Mouse (Mus musculus) layer of hippocampus, adult 6 months (tissue): ENCODE measurements around the gene AY761184. TPM values are rescaled to one million over a fixed set of nuclear protein-coding genes. Genes with fewer than 3 reads are reported as not detected.

Experiments
- long read RNA-seq, 2 experiments: library from polyadenylated mRNA; unstranded; transcript quantifications; one replicate each; pipeline ENCODE4 v2.0.0; 2019 to 2020
- polyA plus RNA-seq: library from polyadenylated mRNA; unstranded; fragments of <200 nt; fragmentation: Nextera tagmentation; gene quantifications from 2 replicates; pipeline ENCODE4 v1.2.3, GENCODE M21; 2021

The AY761184 gene
- not detected in 2 replicates for polyA plus RNA-seq
- long read RNA-seq, experiment 1 = 0 reads
- long read RNA-seq, experiment 2 = 0 reads

GRCm38 (mm10) chr8:21703545-21703944 is at the start of gene AY761184:
Gene AY761184, minus strand, starts transcription at chr8:21703645.

DNA sequence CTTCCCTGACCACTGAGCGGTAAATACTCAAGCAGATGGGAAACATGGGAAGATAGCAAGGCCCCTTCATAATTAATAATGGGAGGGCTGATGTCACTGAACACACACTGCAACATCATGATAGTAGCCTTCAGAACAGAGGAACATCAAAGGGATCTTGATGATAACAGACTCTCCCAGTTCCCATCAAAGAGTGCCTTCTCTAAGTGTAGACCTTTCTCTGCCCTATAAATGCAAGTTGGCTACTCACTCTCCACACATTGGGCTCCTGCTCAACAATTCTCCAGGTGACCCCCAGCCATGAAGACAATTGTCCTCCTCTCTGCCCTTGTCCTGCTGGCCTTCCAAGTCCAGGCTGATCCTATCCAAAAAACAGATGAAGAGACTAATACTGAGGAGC is 37.9 kb downstream of the AY761184 start, which contains the start of gene Defa34:
Defa34 (plus strand) TSS at position 301 of the 400 bp plus-strand sequence.

GRCm38 (mm10) chr8:21655480-21655879 is 48.0 kb downstream of the AY761184 start, which contains the start of gene Defa17:
Gene Defa17, plus strand, starts transcription at chr8:21655780.

Other genes with a start within 250 kb of the AY761184 start
- gene Gm7849, start 247.1 kb downstream of the AY761184 start, polyA plus RNA-seq = not detected in 2 replicates
- gene Defa20, start 194.4 kb downstream of the AY761184 start, polyA plus RNA-seq = not detected in 2 replicates
- not detected in 2 replicates for gene Defa32, start 174.6 kb downstream of the AY761184 start, polyA plus RNA-seq
- not detected in 2 replicates for gene Defa37, start 138.3 kb downstream of the AY761184 start, polyA plus RNA-seq
- not detected in 2 replicates for gene Defa28, start 120.6 kb downstream of the AY761184 start, polyA plus RNA-seq
- gene Gm7861, start 109.1 kb downstream of the AY761184 start, polyA plus RNA-seq = not detected in 2 replicates
- gene Defa26, start 85.5 kb downstream of the AY761184 start, polyA plus RNA-seq = not detected in 2 replicates
- not detected in 2 replicates for gene Defa17, start 47.9 kb downstream of the AY761184 start, polyA plus RNA-seq
- gene Defa34, start 37.8 kb downstream of the AY761184 start, polyA plus RNA-seq = not detected in 2 replicates
- gene Defa24, start 30.8 kb upstream of the AY761184 start, polyA plus RNA-seq = not detected in 2 replicates
- gene Defb50, start 119.9 kb upstream of the AY761184 start, polyA plus RNA-seq = not detected in 2 replicates
- not detected in 2 replicates for gene Defb2, start 136.3 kb upstream of the AY761184 start, polyA plus RNA-seq
- not detected in 2 replicates for gene Defb10, start 155.3 kb upstream of the AY761184 start, polyA plus RNA-seq
- gene Defb9, start 181.8 kb upstream of the AY761184 start, polyA plus RNA-seq = 1.0 TPM in 1 of 2 replicates, not detected in the other
- 35.5 TPM in 1 of 2 replicates, not detected in the other for gene Defb11, start 202.8 kb upstream of the AY761184 start, polyA plus RNA-seq
- gene Defb15, start 229.1 kb upstream of the AY761184 start, polyA plus RNA-seq = not detected in 2 replicates
- gene Defb35, start 234.7 kb upstream of the AY761184 start, polyA plus RNA-seq = not detected in 2 replicates
- gene Defb13, start 243.1 kb upstream of the AY761184 start, polyA plus RNA-seq = not detected in 2 replicates